Mouse (Mus musculus) megakaryocyte, adult 5-6 weeks (primary cell): Measurements from ENCODE around the gene Plekha3. TPM values are rescaled to one million over a fixed set of nuclear protein-coding genes. Genes with fewer than 3 reads are reported as not detected.

Experiments
- ATAC-seq: 2 replicates; pipeline ENCODE4 v1.8.0; 2016; ENCODE audit warnings: mild to moderate bottlenecking, inconsistent platforms; ENCODE audit not compliant: poor library complexity, severe bottlenecking
- total RNA-seq, 2 experiments: library from RNA; stranded (forward) in 1 of 2; stranded (reverse) in 1 of 2; fragments of 153-499, 151-499 nt in 1 of 2; fragments of 221-1000, 200-1000 nt in 1 of 2; gene quantifications; 2 replicates each; pipeline versions ENCODE4 v1.2.3 to v1.2.4; 2015 to 2017

Plekha3 gene
- total RNA-seq, 2 experiments from 2014 or later, result 16.3 to 29.7 TPM

GRCm38 (mm10) chr2:76675949-76676348, 868 bp downstream of the Plekha3 start:
- no peak for ATAC-seq

GRCm38 (mm10) chr2:76676401-76677226, 1.5 kb downstream of the Plekha3 start:
- no peak for ATAC-seq

- no peak for ATAC-seq
Measured at GRCm38 (mm10) chr2:76682301-76682700, 7.2 kb downstream of the Plekha3 start.

DNA sequence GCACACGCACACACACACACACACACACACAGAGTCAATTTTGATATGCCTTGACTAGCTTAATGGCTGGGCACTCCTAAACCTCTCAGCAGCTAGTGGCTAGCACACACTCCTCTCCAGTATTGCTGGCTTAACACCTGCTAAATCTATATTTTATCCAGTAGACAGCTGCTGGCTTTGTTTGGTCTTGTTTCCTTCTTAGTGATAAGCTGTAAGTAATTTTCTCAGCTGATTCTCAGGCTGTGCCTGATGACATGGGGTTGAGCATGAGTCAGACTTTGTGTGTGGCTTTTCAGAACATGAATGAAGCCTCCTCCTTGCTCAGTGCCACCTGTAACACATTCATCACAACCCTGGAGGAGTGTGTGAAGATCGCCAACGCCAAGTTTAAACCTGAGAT, 11.9 kb downstream of the Plekha3 start:
- ATAC-seq, result no peak

DNA sequence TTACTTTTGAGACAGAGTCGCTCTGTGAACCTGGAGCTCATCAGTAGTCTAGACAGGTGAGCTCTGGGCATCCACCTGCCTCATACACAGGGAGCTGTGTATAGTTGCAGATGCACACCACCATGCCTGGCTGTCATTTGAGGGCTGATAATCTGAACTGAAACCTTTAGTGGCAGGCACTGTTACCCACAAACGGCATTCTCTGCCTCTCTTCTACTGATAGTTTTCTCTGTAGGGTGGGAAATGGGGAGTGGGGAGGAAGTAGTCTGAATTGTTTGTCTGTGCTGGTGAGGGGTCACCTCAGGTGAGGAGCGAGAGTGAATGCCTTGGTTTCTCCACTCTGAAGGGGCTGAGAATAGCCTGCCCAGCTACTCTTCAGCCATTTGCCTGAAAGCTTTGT, 12.5 kb downstream of the Plekha3 start:
- no peak for ATAC-seq

- ATAC-seq, result no peak
Measured at GRCm38 (mm10) chr2:76688162-76688561, 13.1 kb downstream of the Plekha3 start.

- ATAC-seq, result peak; percentile 75
Measured at GRCm38 (mm10) chr2:76690436-76691204, 15.5 kb downstream of the Plekha3 start.

DNA sequence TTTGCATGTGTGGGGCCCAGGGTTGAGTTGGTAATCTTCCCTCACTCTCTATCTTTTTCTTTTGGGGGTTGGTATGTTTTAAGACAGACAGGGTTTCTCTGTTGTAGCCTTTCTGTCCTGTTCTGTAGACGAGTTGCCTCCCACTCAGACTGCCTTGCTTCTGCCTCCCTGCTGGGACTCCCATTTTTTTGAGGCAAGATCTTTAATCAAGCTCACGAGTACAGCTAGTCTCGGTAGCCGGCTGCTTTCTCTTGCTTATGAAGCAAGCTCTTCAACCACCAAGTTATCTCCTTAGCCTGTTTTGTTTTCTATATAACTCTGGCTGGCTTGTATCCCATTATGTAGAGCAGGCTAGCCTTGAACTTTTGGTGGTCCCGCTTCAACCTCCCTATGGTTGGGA, 18.7 kb downstream of the Plekha3 start:
- no peak for ATAC-seq

GRCm38 (mm10) chr2:76695290-76695689, 20.2 kb downstream of the Plekha3 start:
- no peak for ATAC-seq

DNA sequence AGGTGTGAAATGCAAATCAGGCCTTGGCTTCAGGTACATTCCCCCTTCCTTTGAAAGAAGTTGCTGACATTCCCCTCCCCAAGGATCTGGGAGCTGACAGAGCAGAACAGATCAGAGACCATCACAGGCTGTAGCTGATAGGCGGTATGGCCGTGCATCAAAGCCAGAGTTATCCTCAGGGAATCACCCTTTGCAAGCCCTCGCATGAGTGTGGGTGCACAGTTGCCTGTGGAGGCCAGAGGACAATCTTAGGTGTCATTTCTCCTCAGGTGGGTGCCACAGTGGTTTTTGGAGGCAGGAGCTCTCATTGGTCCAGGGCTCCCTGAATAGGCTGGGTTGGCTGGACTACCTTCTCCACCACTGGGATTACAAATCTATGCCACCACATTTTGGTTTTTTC, 27.1 kb downstream of the Plekha3 start:
- no peak for ATAC-seq

DNA sequence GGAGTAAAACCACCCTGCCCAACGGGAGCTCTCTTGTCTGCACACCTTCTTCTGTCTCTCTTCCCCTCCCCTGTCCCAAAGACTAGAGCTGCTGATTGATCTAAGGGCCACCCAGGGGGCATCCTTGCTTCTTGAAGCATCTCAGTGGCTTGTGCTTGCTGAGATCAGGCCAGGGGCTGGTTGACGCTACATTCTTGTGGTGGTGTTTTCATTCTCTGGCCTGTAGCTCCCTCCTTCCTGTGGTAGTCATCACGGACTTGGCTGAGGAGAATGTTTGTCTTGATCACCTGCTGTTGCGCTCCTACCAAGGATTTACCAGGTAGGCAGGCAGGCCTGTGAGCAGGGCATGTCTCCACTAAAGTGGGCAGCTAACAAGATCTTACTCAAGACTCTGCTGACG, 27.7 kb downstream of the Plekha3 start:
- no peak for ATAC-seq

DNA sequence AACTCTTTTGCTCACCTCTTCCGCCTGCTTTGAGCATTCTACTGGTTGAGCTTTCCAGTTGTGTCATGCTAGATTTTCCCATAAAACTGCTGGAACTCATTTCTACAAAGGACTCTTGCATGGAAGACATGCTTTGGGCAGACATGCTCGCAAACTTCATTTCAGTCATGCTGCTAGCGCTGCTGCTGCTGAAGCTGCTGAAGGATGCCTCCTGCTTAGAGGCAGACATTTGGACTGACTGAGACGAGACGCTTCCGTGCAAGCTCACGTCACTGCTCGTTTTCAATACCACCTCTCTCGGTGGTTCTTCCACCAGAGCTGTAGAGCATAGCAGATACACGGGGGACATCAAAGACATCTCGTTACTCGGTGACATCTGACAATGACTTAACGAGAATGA, 30.6 kb downstream of the Plekha3 start:
- ATAC-seq, result no peak

GRCm38 (mm10) chr2:76708512-76708911, 33.4 kb downstream of the Plekha3 start:
- ATAC-seq, result no peak

DNA sequence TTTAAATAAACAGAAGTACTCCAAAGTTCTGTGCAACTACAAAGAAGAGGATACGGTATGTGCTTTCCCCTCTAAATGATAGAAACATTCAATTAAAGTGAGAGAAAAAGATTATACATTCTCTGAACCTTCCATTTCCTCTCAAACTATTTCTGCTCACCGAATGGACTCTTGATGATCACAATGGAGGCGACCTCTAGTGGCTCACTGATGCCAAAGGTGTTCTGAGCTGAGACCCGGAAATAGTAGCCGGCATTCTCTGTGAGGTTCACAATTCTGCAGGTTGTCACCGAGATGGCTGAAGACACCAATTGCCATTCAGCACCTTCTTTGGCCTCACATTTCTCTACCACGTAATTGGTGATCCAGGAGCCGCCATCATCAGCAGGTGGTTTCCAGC, 39.9 kb downstream of the Plekha3 start:
- no peak for ATAC-seq

DNA sequence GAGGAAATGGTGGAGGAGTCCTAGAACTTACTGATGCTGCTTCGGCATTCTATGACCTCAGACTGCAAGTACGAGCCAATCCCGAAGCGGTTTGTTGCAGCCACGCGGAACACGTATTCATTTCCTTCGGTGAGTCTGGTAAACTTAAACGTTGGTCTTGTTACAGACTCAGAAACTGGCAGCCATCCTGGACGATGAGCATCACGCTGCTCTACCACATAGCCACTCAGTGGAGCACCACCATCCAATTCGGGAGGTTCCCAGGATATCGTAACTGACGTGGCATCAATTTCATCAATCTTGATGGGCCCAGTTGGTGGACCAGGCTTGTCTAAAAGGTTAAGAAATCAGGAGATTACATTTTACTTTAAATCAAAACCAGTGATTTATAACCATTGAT, 44.6 kb downstream of the Plekha3 start:
- ATAC-seq, result no peak

Other genes starting within 250 kb of the Plekha3 start
- 29.5 and 32.9 TPM in 2 replicates for gene Prkra, start 27.3 kb upstream of the Plekha3 start, total RNA-seq (2015)
- 14.5 and 17.3 TPM in 2 replicates for gene Prkra, start 27.3 kb upstream of the Plekha3 start, total RNA-seq (2017)
- gene Pjvk, start 26.8 kb upstream of the Plekha3 start, total RNA-seq (2015), result 0.14 TPM in 1 of 2 replicates, not detected in the other
- 0.40 and 1.6 TPM in 2 replicates for gene Pjvk, start 26.8 kb upstream of the Plekha3 start, total RNA-seq (2017)
- gene Fkbp7, start 2.2 kb upstream of the Plekha3 start, total RNA-seq (2015), result 12.3 and 13.2 TPM in 2 replicates
- gene Fkbp7, start 2.2 kb upstream of the Plekha3 start, total RNA-seq (2017), result 7.0 and 8.1 TPM in 2 replicates